Mouse (Mus musculus) lung, postnatal 0 days (tissue): ENCODE measurements around the gene Gnat3.

Experiments
- CTCF ChIP-seq: IDR thresholded peaks from 2 replicates; pipeline ENCODE4 v1.5.1; 2016; ENCODE audit warnings: antibody characterized with exemption, mild to moderate bottlenecking
- EP300 ChIP-seq: IDR thresholded peaks from 2 replicates; pipeline ENCODE4 v1.6.1; 2016; ENCODE audit warnings: antibody characterized with exemption, mild to moderate bottlenecking, control low read depth

DNA sequence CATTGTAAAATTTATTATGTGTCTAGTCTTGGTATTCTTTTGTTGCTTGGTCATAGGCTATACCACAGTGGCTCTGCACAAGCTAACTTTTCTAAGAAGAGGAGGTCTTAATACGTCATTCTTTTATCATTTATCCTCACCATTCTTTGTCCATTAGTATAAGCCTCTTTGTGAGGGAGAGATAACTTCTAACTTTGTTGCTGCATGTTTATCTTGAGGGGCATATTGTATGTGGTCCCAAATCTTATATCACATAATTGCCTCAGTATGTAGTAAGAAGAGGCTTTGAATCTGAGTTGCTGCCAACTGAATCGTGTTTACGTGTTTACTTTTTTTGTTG is 8.0 kb downstream of the Gnat3 start:
- TF ChIP-seq CTCF (no peak), EP300 (no peak)
